Mouse (Mus musculus): ENCODE data around the gene Flot1. TPM values are rescaled to one million over a fixed set of nuclear protein-coding genes. Genes with fewer than 3 reads are reported as not detected.
"Not testable (repeated sequence)": the region's sequence is repeated elsewhere in the genome, so short reads cannot be mapped to it uniquely, and the experiment has no call there.

Flot1 gene
- polyA plus RNA-seq, 1 experiment from 2014 or later: 103 TPM

DNA sequence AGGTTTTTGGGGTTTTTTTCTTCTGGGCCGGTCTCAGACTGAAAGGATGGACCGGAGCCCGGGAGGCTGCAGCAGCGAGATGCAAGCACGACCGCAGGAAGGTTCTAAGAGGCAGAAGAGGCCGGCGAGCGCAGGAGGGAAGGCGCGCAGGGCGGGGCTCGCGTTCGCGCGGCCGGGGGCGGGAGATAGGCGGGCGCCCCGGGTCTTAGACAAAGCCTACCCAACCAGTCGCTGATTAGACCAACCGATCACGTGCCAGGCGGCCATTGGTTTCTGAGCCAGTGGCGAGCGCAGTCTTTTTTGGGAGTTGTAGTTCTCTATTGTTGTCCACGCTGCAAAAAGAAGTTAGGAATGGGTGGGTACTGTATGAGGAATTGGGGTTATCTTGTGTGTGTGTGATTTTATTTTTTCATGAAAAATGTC, 15.1 kb downstream of the Flot1 start, which contains the start of gene Tubb5:
TSS of gene Tubb5 (minus strand) at position 185 of the 423 bp plus-strand sequence.
- peak within 1 kb of the TSS; percentile 77 for H3K4me2 ChIP-seq
- H3K9ac ChIP-seq: peak within 1 kb of the TSS; percentile 85
- H3K4me1 ChIP-seq (replicated peaks): peaks cover 47% of the 10 kb centered on the region
- H3K27me3 ChIP-seq: no peaks in the 10 kb centered on the region
- peaks cover 30% of the 10 kb centered on the region for H3K36me3 ChIP-seq
- H3K27ac ChIP-seq: peak within 1 kb of the TSS; percentile 96
- H3K4me3 ChIP-seq: peak within 1 kb of the TSS; percentile 68
- H3K9me3 ChIP-seq (replicated peaks): no peaks in the 10 kb centered on the region
- under 1% methylated on average over 29 of the region's 29 CpGs for WGBS
- ATAC-seq (replicated peaks; ENCODE audit: insufficient number of reproducible peaks, insufficient read depth, low FRiP score, low read depth): peak; percentile 74

DNA sequence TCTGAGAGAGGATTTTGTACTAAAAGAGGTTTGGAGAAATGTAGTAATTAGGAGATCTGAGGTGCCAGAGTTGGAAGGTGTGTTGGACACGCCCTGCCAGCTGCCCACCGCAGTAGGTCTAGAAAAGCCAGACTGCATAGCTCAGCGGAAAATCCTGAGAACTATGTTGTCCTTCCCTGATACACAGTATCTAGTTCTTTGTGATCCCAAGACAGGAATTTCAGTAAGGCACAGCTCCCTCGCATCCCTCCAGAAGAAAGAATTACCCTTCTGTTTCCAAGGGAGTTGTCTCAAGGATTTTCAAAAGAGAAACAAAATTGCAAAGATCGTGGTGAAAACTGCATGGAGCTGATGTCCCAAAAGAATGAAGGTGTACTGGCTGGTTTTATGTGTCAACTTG, 15.5 kb downstream of the Flot1 start:
- 2% methylated on average over 5 of the region's 5 CpGs for WGBS
- H3K9ac ChIP-seq: peak overlapping the region; percentile 46
- no peaks in the 10 kb centered on the region for H3K27me3 ChIP-seq
- no peak for ATAC-seq (replicated peaks; ENCODE audit: insufficient number of reproducible peaks, insufficient read depth, low FRiP score, low read depth)
- peak overlapping the region; percentile 68 for H3K4me3 ChIP-seq
- H3K4me1 ChIP-seq (replicated peaks): peaks cover 43% of the 10 kb centered on the region
- H3K4me2 ChIP-seq: peak overlapping the region; percentile 77
- no peaks in the 10 kb centered on the region for H3K9me3 ChIP-seq (replicated peaks)
- H3K36me3 ChIP-seq: peaks cover 26% of the 10 kb centered on the region
- peak overlapping the region; percentile 91 for H3K27ac ChIP-seq

DNA sequence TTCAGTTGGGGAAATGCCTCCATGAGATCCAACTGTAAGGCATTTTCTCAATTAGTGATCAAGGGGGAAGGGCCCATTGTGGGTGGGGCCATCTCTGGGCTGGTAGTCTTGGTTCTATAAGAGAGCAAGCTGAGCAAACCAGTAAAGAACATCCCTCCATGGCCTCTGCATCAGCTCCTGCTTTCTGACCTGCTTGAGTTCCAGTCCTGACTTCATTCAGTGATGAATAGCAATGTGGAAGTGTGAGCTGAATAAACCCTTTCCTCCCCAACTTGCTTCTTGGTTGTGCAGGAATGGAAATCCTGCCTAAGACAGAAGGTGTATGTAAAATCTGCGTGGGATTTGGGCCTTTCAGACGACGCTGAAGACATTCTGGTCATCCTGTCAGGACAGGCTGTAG, 16.0 kb downstream of the Flot1 start:
- WGBS: 45% methylated on average over 3 of the region's 3 CpGs
- not testable (repeated sequence) for H3K9me3 ChIP-seq (replicated peaks); H3K27me3 ChIP-seq; ATAC-seq (replicated peaks; ENCODE audit: insufficient number of reproducible peaks, insufficient read depth, low FRiP score, low read depth)
- peak overlapping the region; percentile 68 for H3K4me3 ChIP-seq
- peak overlapping the region; percentile 46; the same call in 1 of the 2 replicates for H3K9ac ChIP-seq
- peaks cover 21% of the 10 kb centered on the region for H3K36me3 ChIP-seq
- peaks cover 39% of the 10 kb centered on the region for H3K4me1 ChIP-seq (replicated peaks)
- peak overlapping the region; percentile 77 for H3K4me2 ChIP-seq
- H3K27ac ChIP-seq: peak overlapping the region; percentile 91

DNA sequence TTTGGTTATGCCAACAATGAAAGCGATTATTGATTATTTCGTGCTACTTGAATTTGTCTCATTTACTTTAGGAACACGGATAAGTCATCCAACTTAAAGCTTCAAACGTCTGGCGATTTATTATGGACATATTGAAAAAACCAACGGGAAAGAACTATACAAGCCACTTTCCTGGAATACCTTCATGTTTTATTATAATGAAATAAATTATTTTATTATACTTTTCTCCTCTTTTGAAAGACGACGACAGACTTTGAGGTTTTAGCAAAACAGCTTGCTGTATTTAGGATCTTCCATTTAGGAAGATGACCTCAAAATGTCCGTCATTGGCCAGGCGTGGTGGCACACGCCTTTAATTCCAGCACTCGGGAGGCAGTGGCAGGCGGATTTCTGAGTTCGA, 17.5 kb downstream of the Flot1 start:
- 53% methylated on average over 14 of the region's 14 CpGs for WGBS
- ATAC-seq (replicated peaks; ENCODE audit: insufficient number of reproducible peaks, insufficient read depth, low FRiP score, low read depth): no peak

DNA sequence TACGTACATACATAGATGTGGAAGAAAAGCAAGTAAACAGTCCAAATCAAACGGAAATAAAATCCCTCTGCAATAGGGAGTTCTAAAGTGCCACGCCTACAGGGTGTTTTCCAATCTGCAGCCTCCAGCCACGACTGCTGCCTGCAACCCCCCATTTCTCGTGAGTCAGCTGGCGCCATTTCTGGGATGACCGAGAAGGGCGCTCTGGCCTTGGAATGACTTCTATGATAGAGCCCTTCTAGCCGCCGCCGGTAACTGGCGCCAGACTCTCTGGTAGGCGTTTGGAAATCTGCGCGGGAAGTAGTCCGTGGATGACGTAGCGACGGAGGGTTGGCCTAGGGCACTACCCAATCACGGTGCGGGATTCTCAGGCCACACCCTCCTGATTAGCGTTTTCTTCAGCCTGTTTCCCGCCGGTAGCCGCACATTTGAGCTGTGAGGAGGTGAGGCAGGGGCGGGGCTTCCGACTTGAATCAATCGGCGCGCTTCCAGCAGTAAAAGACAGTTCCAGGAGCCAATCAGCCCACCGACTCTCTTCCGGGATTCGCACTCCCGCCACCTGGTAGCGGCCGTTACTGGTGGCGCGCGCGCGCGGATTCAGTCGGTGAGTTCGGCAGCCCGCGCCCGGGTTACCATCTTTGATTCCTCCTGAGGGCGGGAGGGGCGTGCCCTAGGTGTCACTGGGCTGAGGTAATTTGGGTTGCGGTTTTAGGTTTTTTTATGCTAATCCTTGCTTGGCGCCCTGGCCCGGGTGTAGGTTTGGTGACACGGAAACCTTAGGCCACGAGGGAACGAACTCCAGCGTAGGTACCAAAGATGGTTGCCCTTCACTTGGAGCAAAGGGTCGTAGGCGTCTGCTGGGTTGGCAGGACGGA, 18.3 kb downstream of the Flot1 start, which contains the start of gene Mdc1:
TSS of gene Mdc1 (plus strand) at position 440 of the 875 bp plus-strand sequence.
- peak; percentile 93 for ATAC-seq (replicated peaks; ENCODE audit: insufficient number of reproducible peaks, insufficient read depth, low FRiP score, low read depth)
- under 1% methylated on average over 59 of the region's 59 CpGs for WGBS

More for the DNA sequence above, 17.5 kb downstream of the Flot1 start:
- H3K4me1 ChIP-seq (replicated peaks): peaks cover 25% of the 10 kb centered on the region
- peak overlapping the region; percentile 32; the same call in 1 of the 2 replicates for H3K9ac ChIP-seq
- H3K27ac ChIP-seq: peak overlapping the region; percentile 76
- H3K4me2 ChIP-seq: peak overlapping the region; percentile 56
- H3K27me3 ChIP-seq: no peaks in the 10 kb centered on the region
- no peaks in the 10 kb centered on the region for H3K9me3 ChIP-seq (replicated peaks)
- H3K36me3 ChIP-seq: peaks cover 16% of the 10 kb centered on the region
- H3K4me3 ChIP-seq: peak overlapping the region; percentile 62

DNA sequence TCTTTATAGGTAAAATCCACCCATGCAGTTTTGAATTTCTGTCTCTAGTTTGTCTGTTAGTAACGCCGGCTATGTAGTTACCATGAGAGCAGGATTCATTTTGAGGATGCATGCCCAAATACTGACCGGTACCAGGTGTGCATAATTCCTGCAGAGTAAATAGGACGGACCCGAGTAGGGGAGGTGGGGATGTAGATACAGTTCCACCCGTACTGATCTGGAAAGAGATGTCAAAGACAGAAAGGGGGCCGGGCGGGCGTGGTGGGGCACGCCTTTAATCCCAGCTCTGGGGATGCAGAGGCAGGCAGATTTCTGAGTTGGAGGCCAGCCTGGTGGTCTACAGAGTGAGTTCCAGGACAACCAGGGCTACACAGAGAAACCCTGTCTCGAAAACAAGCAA, 19.0 kb downstream of the Flot1 start:
- 18% methylated on average over 11 of the region's 11 CpGs for WGBS
- ATAC-seq (replicated peaks; ENCODE audit: insufficient number of reproducible peaks, insufficient read depth, low FRiP score, low read depth): no peak
- peak overlapping the region; percentile 79 for H3K27ac ChIP-seq

More for the DNA sequence above, 18.3 kb downstream of the Flot1 start, which contains the start of gene Mdc1:
- H3K36me3 ChIP-seq: peaks cover 17% of the 10 kb centered on the region
- no peaks in the 10 kb centered on the region for H3K27me3 ChIP-seq
- peak within 1 kb of the TSS; percentile 61 for H3K9ac ChIP-seq
- no peaks in the 10 kb centered on the region for H3K9me3 ChIP-seq (replicated peaks)
- peak within 1 kb of the TSS; percentile 66 for H3K4me2 ChIP-seq
- H3K4me3 ChIP-seq: peak within 1 kb of the TSS; percentile 62
- H3K27ac ChIP-seq: peak within 1 kb of the TSS; percentile 79
- peaks cover 19% of the 10 kb centered on the region for H3K4me1 ChIP-seq (replicated peaks)

DNA sequence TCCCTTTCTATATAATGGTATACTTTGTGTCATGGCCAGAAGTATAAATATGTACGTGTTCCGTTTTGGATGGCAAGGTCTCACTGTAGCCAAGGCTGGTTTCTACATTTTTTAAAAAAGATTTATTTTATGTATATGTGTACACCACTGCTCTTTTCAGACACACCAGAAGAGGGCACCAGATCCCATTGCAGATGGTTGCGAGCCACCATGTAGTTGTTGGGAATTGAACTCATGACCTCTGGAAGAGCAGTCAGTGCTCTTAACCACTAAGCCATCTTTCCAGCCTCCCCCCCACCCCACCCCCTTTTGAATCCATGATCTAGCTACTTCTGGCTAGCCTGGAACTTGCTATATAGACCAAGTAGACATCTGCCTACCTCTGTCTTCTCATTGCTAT, 20.5 kb downstream of the Flot1 start:
- Histone ChIP-seq H3K4me1 (replicated peaks) (peaks cover 18% of the 10 kb centered on the region), H3K9ac (no peak overlapping the region), H3K9me3 (replicated peaks) (no peaks in the 10 kb centered on the region), H3K4me2 (0 out of 2 replicates have a peak overlapping the region, but pooled peaks have one; percentile 66), H3K4me3 (no peak overlapping the region), H3K27me3 (no peaks in the 10 kb centered on the region), H3K27ac (no peak overlapping the region), H3K36me3 (peaks cover 37% of the 10 kb centered on the region)
- no peak for ATAC-seq (replicated peaks; ENCODE audit: insufficient number of reproducible peaks, insufficient read depth, low FRiP score, low read depth)
- WGBS: 86% methylated on average over 3 of the region's 3 CpGs

More for the DNA sequence above, 19.0 kb downstream of the Flot1 start:
- H3K9ac ChIP-seq: peak overlapping the region; percentile 61
- H3K4me2 ChIP-seq: peak overlapping the region; percentile 66
- no peaks in the 10 kb centered on the region for H3K27me3 ChIP-seq
- peaks cover 19% of the 10 kb centered on the region for H3K4me1 ChIP-seq (replicated peaks)
- peaks cover 22% of the 10 kb centered on the region for H3K36me3 ChIP-seq
- H3K4me3 ChIP-seq: peak overlapping the region; percentile 62
- no peaks in the 10 kb centered on the region for H3K9me3 ChIP-seq (replicated peaks)

DNA sequence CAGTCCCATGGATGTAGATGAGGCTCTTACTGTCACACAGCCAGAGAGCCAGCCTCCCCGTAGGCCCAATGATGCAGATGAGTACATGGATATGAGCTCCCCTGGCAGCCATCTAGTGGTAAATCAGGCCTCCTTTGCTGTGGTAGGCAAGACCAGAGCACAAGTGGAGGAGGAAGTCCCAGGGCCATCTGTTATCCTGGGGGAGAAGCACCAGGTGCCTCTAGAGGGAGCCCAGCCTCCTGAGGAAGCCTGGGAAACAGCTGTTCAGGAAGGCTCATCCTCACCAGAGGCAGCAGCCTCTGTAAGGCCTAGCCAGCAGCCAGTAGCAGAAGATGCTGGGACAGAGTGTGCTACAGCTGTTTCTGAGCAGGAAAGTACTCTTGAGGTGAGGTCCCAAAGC, 25.1 kb downstream of the Flot1 start:
- H3K4me3 ChIP-seq: no peak overlapping the region
- H3K4me1 ChIP-seq (replicated peaks): no peaks in the 10 kb centered on the region
- peak; percentile 56; the same call in 1 of the 2 replicates for ATAC-seq (replicated peaks; ENCODE audit: insufficient number of reproducible peaks, insufficient read depth, low FRiP score, low read depth)
- H3K9me3 ChIP-seq (replicated peaks): no peaks in the 10 kb centered on the region
- H3K27me3 ChIP-seq: no peaks in the 10 kb centered on the region
- H3K27ac ChIP-seq: no peak overlapping the region
- no peak overlapping the region for H3K4me2 ChIP-seq
- 58% methylated on average over 1 of the region's 1 CpGs for WGBS
- peaks cover 79% of the 10 kb centered on the region for H3K36me3 ChIP-seq
- H3K9ac ChIP-seq: no peak overlapping the region

DNA sequence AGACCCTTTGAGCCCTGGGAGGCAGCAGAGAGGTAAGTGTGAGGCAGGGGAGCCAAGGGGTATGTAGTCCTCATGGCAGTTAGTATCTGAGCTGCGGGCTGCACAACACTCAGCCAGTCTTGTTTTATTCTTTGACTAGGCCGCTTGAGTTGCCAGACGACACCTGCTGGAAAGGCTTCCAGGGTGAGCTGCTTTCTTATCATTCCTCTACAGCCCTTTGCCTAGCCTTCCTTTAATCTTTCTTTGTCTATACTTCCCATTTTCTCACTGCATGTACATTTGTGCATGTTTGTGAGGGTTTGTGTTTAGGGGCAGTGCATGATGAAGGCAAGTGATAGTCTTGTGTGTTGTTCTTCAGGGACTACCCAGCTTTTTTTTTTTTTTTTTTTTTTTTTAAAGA, 27.9 kb downstream of the Flot1 start:
- ATAC-seq (replicated peaks; ENCODE audit: insufficient number of reproducible peaks, insufficient read depth, low FRiP score, low read depth): no peak
- H3K9me3 ChIP-seq (replicated peaks): no peaks in the 10 kb centered on the region
- H3K4me3 ChIP-seq: no peak overlapping the region
- H3K36me3 ChIP-seq: peaks cover 78% of the 10 kb centered on the region
- no peaks in the 10 kb centered on the region for H3K4me1 ChIP-seq (replicated peaks)
- H3K4me2 ChIP-seq: no peak overlapping the region
- 78% methylated on average over 3 of the region's 3 CpGs for WGBS
- H3K27me3 ChIP-seq: no peaks in the 10 kb centered on the region
- H3K9ac ChIP-seq: no peak overlapping the region
- H3K27ac ChIP-seq: no peak overlapping the region

DNA sequence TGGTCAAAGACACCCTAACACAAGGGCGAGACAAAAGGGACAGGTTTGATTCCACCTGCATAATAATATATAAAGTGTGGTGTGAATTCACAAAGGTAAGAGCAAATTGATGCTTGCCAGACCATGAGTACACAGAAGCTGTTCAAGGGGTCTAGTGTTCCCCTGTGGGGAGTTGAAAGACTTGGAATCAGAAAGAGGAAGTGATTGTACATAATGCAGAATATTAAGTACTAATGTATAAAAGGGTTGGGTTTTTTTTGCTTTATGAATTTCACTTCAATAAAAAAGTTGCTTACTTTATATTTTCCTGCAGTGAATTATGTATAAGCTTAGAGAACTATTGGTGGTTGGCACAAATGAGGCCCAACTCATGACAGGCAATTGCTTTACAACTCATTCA, 36.3 kb downstream of the Flot1 start:
- Histone ChIP-seq H3K4me2 (no peak overlapping the region), H3K4me1 (replicated peaks) (peaks cover 8% of the 10 kb centered on the region), H3K9me3 (replicated peaks) (no peaks in the 10 kb centered on the region), H3K36me3 (peaks cover 19% of the 10 kb centered on the region), H3K4me3 (no peak overlapping the region), H3K9ac (no peak overlapping the region), H3K27me3 (no peaks in the 10 kb centered on the region), H3K27ac (no peak overlapping the region)
- 98% methylated on average over 1 of the region's 1 CpGs for WGBS
- no peak for ATAC-seq (replicated peaks; ENCODE audit: insufficient number of reproducible peaks, insufficient read depth, low FRiP score, low read depth)

DNA sequence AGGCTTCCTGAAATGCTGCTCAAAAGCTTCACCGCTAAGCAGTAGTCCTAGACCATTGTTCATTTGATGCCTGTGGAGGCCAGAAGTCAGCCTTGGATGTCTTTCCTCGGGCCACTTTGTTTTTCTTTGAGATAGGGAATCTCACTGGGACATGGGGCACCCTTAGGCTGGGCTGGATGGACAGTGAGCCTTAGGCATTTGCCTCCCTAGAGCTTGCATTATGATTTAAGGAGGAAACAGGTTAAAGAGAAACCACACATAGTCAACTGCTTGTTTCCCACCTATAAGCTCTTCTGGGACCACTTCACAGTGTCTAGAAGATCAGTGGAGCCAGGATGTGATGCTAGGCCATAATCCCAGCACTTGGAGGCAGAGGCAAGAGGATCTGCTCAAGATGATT, 36.8 kb downstream of the Flot1 start:
- H3K9ac ChIP-seq: no peak overlapping the region
- H3K9me3 ChIP-seq (replicated peaks): no peaks in the 10 kb centered on the region
- H3K36me3 ChIP-seq: peaks cover 18% of the 10 kb centered on the region
- H3K4me2 ChIP-seq: no peak overlapping the region
- H3K4me3 ChIP-seq: no peak overlapping the region
- no peak for ATAC-seq (replicated peaks; ENCODE audit: insufficient number of reproducible peaks, insufficient read depth, low FRiP score, low read depth)
- 44% methylated on average over 2 of the region's 2 CpGs for WGBS
- H3K4me1 ChIP-seq (replicated peaks): peaks cover 11% of the 10 kb centered on the region
- no peaks in the 10 kb centered on the region for H3K27me3 ChIP-seq
- H3K27ac ChIP-seq: no peak overlapping the region

All from heart, embryonic 15.5 days (tissue).